Mouse (Mus musculus) embryonic stem cell, embryonic (primary cell): ENCODE measurements around the gene Med22.

Experiments used
- CTCF ChIA-PET, 4 experiments: fragments of 300-600 bp in 2 of 4; fragments of 350-600 bp in 2 of 4; sonication (Branson Sonifier 250); formaldehyde crosslinking; loops; one replicate each; lab custom pipeline; 2022; ENCODE audit warnings: inconsistent platforms in 2 of 4; lab: Charles Lee
- POLR2A ChIA-PET, 4 experiments: fragments of 300-600 bp in 2 of 4; fragments of 350-600 bp in 2 of 4; sonication (Branson Sonifier 250); formaldehyde crosslinking; loops; one replicate each; lab custom pipeline; 2022; ENCODE audit warnings: antibody characterized with exemption in 4 of 4, inconsistent platforms in 1 of 4; lab: Charles Lee

The Med22 gene

GRCm38 (mm10) chr2:26910124-26910993 is at the start of gene Med22, which contains the start of gene Rpl7a:
TSS of gene Med22 (minus strand) at chr2:26910677.
TSS of gene Rpl7a (plus strand) at chr2:26910764.
- ChIA-PET CTCF (interaction anchor here in 1 of 4 experiments (0.7 kb wide), 1 partner anchor 11 kb away, joined by 3 read pairs; no protein-coding TSS in a partner anchor), POLR2A (interaction anchor here (0.5 to 13.2 kb wide), 24 partner anchors 8 to 818 kb away, joined by 3 to 251 read pairs (median 4); partner anchors contain the start of genes Agpat2 (in 1 of the 4), Surf1 (in 1 of the 4), Surf2 (in 1 of the 4) and Surf4 (in 1 of the 4))

GRCm38 (mm10) chr2:26957488-26957859 is 47.0 kb upstream of the Med22 start:
- CTCF ChIA-PET, result interaction anchor here in 1 of 4 experiments (0.6 to 1.2 kb wide), 2 partner anchors 21 to 82 kb away, joined by 3 read pairs; no protein-coding TSS in a partner anchor

DNA sequence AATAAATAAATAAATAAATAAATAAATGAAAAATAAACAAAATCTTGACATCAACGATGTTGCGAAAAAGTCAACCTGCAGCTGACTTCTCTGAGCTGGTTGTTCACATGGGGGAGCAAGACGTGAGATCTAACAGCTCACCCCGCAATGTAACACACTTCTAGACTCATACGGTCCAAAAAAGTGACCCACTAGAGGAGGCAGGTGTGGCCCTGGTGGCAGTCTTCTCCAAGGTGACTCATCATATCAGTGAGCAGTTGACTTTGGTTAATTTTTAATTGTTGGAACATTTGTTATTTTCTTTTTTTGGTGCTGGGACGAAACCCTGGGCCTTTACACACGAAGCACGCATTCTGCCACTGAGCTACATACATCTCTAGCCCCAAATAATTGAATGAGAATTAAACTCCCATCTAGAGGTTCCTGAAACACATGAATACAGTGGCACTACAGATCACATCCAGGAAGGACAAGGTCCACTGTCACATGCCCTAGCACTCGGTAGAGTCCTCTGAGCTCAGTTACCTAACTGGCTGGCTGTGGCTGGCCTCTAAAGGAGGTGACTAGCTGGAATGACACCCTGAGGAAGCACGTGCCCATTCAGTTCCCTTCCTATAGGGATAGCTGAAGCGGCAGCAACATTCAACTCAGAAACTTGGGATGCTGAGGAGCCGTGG is 46.5 kb upstream of the Med22 start:
- POLR2A ChIA-PET, result interaction anchor here in 3 of 4 experiments (0.9 to 1.4 kb wide), 5 partner anchors 8 to 54 kb away, joined by 3 to 6 read pairs (median 3); partner anchors contain the start of gene Surf6 (in 1 of the 3)
- CTCF ChIA-PET, result interaction anchor here in 1 of 4 experiments (0.6 to 1.2 kb wide), 2 partner anchors 21 to 83 kb away, joined by 3 read pairs; no protein-coding TSS in a partner anchor

More at GRCm38 (mm10) chr2:26957488-26957859, 47.0 kb upstream of the Med22 start:
- POLR2A ChIA-PET, result interaction anchor here in 3 of 4 experiments (0.9 to 1.4 kb wide), 5 partner anchors 8 to 55 kb away, joined by 3 to 6 read pairs (median 3); partner anchors contain the start of gene Surf6 (in 1 of the 3)

- CTCF ChIA-PET, result no interaction called here
- POLR2A ChIA-PET, result interaction anchor here in 1 of 4 experiments (0.8 to 1.3 kb wide), 4 partner anchors 9 to 319 kb away, joined by 3 to 4 read pairs (median 4); no protein-coding TSS in a partner anchor
Measured at GRCm38 (mm10) chr2:26954735-26955395, 44.4 kb upstream of the Med22 start.

- CTCF ChIA-PET, result no interaction called here
Measured at GRCm38 (mm10) chr2:26952866-26953265, 42.4 kb upstream of the Med22 start.

DNA sequence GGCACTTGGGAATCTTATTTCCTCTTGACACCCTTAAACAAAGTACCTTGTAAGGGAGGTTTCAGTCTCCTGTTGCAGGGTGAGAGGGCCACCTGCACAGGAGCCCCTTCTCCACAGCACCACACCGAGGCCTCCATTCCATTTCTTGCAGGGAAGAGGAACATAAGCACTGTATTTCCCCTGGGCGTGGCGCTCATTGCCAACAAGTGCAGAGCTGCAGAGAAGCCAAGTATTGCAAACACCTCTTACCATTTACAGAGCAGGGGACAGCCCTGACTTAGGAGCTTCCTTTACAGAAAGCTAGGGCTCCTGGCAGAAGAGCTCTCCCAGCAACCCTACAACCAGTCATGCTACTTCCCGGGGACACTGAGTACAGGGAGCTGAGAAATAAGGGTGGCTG is 41.7 kb upstream of the Med22 start:
- POLR2A ChIA-PET, result interaction anchor here (0.5 to 1.8 kb wide), 10 partner anchors 10 to 348 kb away, joined by 3 to 6 read pairs (median 3); partner anchors contain the start of genes Agpat2 (in 1 of the 4) and Surf6 (in 1 of the 4)
- CTCF ChIA-PET, result interaction anchor here in 1 of 4 experiments (0.7 kb wide), 1 partner anchor 1313 kb away, joined by 6 read pairs; no protein-coding TSS in a partner anchor

More at GRCm38 (mm10) chr2:26952866-26953265, 42.4 kb upstream of the Med22 start:
- POLR2A ChIA-PET, result interaction anchor here in 3 of 4 experiments (0.7 to 1.8 kb wide), 6 partner anchors 11 to 50 kb away, joined by 3 to 6 read pairs (median 4); partner anchors contain the start of gene Surf6 (in 1 of the 3)

GRCm38 (mm10) chr2:26951346-26951905 is 40.9 kb upstream of the Med22 start:
- CTCF ChIA-PET, result interaction anchor here in 1 of 4 experiments (0.7 kb wide), 1 partner anchor 1312 kb away, joined by 6 read pairs; no protein-coding TSS in a partner anchor
- POLR2A ChIA-PET, result interaction anchor here in 2 of 4 experiments (0.6 to 2.5 kb wide), 7 partner anchors 10 to 347 kb away, joined by 3 to 8 read pairs (median 3); partner anchors contain the start of genes Agpat2 (in 1 of the 2) and Surf6 (in 1 of the 2)

- CTCF ChIA-PET, result no interaction called here
Measured at GRCm38 (mm10) chr2:26950411-26950810, 39.9 kb upstream of the Med22 start.

GRCm38 (mm10) chr2:26943253-26943652 is 32.8 kb upstream of the Med22 start:
- CTCF ChIA-PET, result no interaction called here
- POLR2A ChIA-PET, result no interaction called here

More at GRCm38 (mm10) chr2:26950411-26950810, 39.9 kb upstream of the Med22 start:
- POLR2A ChIA-PET, result interaction anchor here in 1 of 4 experiments (1.3 to 2.5 kb wide), 2 partner anchors 14 to 18 kb away, joined by 3 to 8 read pairs; no protein-coding TSS in a partner anchor

GRCm38 (mm10) chr2:26941539-26941938 is 31.1 kb upstream of the Med22 start:
- POLR2A ChIA-PET, result interaction anchor here in 3 of 4 experiments (0.9 to 2.6 kb wide), 7 partner anchors 9 to 49 kb away, joined by 3 to 9 read pairs (median 4); no protein-coding TSS in a partner anchor
- CTCF ChIA-PET, result interaction anchor here in 1 of 4 experiments (1.5 to 1.9 kb wide), 2 partner anchors 12 to 86 kb away, joined by 4 to 6 read pairs; partner anchors contain the start of gene Slc2a6

GRCm38 (mm10) chr2:26936425-26936824 is 25.9 kb upstream of the Med22 start:
- POLR2A ChIA-PET, result interaction anchor here in 1 of 4 experiments (0.9 to 1.0 kb wide), 3 partner anchors 13 to 300 kb away, joined by 3 to 4 read pairs (median 3); partner anchors contain the start of gene Surf6
- CTCF ChIA-PET, result interaction anchor here in 1 of 4 experiments (0.9 kb wide), 1 partner anchor 21 kb away, joined by 3 read pairs; no protein-coding TSS in a partner anchor

DNA sequence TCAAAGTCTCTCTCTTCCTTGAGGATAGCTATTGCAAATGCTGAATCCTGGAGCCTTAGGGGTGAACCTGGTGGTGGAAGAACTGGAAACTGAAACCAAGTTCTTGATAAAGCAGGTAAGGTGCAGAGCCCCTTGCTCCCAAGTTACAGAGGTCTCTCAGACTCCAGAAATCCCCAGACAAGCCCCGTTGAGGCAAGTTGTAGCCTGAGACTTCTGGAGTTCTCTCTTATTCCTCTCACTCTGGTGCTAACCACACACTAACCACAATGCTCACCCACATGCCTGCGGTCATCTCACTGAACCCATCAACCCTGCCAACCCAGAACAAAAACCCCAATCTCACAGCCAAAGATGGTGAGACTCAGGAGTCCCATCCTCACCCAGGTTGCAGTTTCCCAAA is 24.8 kb upstream of the Med22 start:
- POLR2A ChIA-PET, result interaction anchor here in 2 of 4 experiments (1.0 to 4.8 kb wide), 16 partner anchors 10 to 490 kb away, joined by 3 to 34 read pairs (median 4); partner anchors contain the start of genes Surf6 (in 2 of the 2), Sec16a (in 1 of the 2), Surf1 (in 1 of the 2) and Surf2 (in 1 of the 2)

GRCm38 (mm10) chr2:26933304-26934055 is 23.0 kb upstream of the Med22 start, which contains the start of the genes Surf4 and Stkld1:
TSS of gene Surf4 (minus strand) at chr2:26933928.
TSS of gene Stkld1 (plus strand) at chr2:26934047.
- CTCF ChIA-PET, result interaction anchor here in 3 of 4 experiments (0.6 to 1.8 kb wide), 5 partner anchors 15 to 106 kb away, joined by 3 to 5 read pairs (median 3); partner anchors contain the start of gene Surf6 (in 1 of the 3)
- POLR2A ChIA-PET, result interaction anchor here (0.5 to 4.9 kb wide), 41 partner anchors 8 to 793 kb away, joined by 3 to 97 read pairs (median 4); partner anchors contain the start of genes Surf6 (in 3 of the 4), Surf1 (in 2 of the 4), Surf2 (in 2 of the 4) and Qsox2 (in 1 of the 4)

More for the DNA sequence above, 24.8 kb upstream of the Med22 start:
- CTCF ChIA-PET, result no interaction called here

- POLR2A ChIA-PET, result interaction anchor here (0.5 to 4.9 kb wide), 51 partner anchors 8 to 793 kb away, joined by 3 to 97 read pairs (median 3); partner anchors contain the start of genes Surf6 (in 4 of the 4), Surf1 (in 2 of the 4), Surf2 (in 2 of the 4) and Qsox2 (in 1 of the 4)
- CTCF ChIA-PET, result interaction anchor here (0.6 to 1.8 kb wide), 6 partner anchors 17 to 106 kb away, joined by 3 to 5 read pairs (median 4); partner anchors contain the start of gene Surf6 (in 1 of the 4)
Measured at GRCm38 (mm10) chr2:26932473-26933303, 22.2 kb upstream of the Med22 start.
